Mouse (Mus musculus): ENCODE measurements around the gene Mmp27.

GRCm38 (mm10) chr9:7627931-7628330 lies 56.7 kb downstream of the Mmp27 start, which contains the start of gene Mmp20:
- TF ChIP-seq POLR2A (IDR thresholded peaks at IDR 0.05; ENCODE audit: extremely low read depth, insufficient read depth, low read length) (no peak), CTCF (IDR thresholded peaks at IDR 0.05; ENCODE audit: extremely low read depth, insufficient read depth, low read length) (no peak)
